Mouse (Mus musculus) spleen, postnatal 36 days (tissue): ENCODE data around the gene Theg.

ENCODE experiments used
- DNase-seq, 2 experiments: peaks; one replicate each; pipeline ENCODE4 v3.0.0; 2022; ENCODE audit warnings: low spot score in 2 of 2, mixed read lengths in 1 of 2

Theg gene

DNA sequence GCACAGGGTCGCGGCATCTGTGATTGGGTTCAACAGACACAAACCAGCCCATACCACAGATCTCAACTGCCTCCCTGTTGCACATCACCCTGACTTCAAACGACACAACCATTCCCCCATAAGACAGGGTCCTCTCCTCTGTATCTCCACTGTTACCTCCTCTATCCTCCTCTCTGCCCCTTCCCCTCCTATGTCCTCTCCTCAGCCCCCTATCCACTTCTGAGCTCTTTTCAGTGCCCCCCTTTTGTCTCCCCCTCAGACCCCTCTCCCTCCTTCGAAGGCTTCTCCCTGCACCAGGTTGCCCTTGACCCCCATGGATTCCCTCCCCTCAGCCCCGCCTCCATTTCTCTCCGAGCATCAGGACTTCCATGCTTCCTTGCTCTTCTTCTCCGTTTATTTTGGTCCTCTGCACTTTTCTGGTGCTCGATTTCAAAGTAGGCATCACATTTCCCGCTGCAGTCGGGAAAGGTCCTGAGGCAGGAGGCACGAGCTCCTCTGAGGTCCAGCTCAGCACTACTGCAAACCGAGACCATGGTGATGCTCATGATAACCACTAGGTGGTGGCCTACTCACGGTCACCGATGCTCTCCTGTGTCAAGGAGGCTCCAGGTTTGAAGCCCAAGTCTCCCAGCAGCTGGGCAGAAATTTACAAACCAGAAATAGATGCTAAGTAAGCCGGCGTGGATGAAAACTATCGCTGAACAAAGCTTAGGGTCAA lies 7.9 kb upstream of the Theg start:
- DNase-seq = peak; percentile 12 to 26

DNA sequence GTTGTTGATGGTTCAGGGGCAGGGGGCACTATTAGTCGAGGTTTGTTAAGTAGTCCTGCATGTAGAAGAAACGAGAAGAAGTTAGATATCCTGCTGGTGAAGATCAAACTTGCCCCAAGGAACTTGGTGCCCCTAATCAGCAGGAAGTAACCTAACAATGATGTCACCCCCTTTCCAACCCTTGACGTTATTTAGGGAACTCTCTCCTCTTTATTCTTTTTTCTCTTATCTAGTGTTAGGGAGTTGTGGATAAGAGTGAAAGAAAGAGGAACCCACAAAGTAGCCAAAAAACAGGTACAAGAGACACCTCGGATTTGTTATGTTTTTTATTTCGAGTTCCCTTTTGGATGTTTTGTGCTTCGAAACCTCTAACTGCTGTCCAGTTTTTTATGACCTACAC lies 7.0 kb upstream of the Theg start:
- no peak for DNase-seq

DNA sequence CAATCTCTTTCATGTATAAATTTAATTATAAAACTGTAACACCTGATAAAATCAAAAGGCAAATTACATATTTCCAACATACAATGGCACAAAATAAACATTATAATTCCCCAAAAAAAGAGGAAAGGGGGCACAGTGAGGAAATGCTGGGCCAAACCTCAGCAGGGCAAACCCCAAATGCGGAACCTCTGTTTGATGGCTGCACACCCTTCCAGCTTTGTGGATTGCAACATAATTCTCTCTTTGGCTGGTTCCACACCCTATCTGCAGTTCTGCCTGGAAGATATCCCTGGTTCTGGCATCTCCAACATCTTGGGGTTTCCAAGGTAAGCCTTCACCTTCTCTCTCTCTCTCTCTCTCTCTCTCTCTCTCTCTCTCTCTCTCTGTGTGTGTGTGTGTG lies 3.6 kb upstream of the Theg start:
- DNase-seq = no peak

- no peak for DNase-seq
Observed at GRCm38 (mm10) chr10:79587752-79588126, 608 bp upstream of the Theg start.

DNA sequence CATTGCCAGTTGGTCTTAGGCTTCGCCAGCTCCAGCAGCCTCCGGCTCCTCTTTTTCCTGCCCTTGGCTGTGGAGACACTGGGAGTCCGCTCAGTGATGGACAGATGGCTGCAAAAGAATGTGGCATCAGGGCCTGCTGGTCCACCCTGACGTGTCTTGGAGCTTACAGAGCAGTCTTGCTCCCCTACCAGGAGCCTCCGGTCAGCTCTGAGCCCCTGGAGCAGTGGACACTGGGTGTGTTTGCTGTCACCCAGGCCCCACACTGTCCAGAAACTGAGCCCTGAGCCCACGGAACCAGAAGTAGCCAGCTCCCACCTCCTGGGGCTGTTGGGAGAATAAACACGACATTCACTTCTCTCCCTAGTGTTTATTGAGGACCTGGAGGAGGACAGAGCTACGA lies 888 bp downstream of the Theg start:
- DNase-seq = no peak

- no peak for DNase-seq
Observed at GRCm38 (mm10) chr10:79585723-79586122, 1.4 kb downstream of the Theg start.

- no peak for DNase-seq
Observed at GRCm38 (mm10) chr10:79585136-79585535, 2.0 kb downstream of the Theg start.

DNA sequence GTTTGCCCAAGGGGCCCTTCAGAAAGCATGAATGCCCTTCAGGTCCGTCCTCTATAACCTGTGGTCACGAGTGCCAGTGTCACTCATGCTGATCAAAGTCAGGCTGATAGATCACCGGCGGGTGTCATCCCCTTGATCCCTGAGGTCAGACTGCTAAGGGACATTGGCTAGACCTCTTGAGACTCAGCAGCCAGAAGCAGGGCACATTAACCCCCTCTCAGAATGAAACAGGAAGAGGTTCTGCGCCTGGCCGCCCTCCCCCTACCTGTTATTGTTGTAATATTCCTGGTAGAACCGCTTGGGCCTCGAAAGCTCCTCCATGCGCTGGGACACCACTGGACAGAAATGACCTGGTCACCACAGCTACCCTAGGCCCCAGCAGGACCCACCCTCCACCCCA lies 2.7 kb downstream of the Theg start:
- peak; percentile 38 to 53 for DNase-seq

DNA sequence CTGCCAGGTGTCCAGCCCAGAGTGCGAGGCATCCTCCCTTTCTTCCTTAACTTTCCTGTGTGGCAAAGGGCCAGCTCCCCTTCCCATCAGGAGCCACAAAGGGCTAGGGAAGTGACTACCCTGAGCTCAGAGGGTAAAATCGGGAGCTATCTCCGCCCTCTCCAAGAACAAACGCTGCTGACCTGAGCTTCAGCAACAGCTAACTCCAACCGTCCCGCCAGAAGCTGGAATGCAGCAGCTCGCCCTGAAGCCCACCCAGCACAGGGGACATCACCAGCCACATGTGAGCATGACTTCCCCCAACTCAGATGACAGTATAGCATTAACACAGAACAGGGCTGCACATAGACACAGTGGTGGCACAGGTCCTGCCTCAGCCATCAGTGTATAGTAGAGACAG lies 3.1 kb downstream of the Theg start:
- DNase-seq = no peak

GRCm38 (mm10) chr10:79581501-79581900 lies 5.6 kb downstream of the Theg start:
- no peak for DNase-seq

GRCm38 (mm10) chr10:79580811-79581210 lies 6.3 kb downstream of the Theg start:
- peak in 1 of 2 experiments; percentile 5 for DNase-seq

DNA sequence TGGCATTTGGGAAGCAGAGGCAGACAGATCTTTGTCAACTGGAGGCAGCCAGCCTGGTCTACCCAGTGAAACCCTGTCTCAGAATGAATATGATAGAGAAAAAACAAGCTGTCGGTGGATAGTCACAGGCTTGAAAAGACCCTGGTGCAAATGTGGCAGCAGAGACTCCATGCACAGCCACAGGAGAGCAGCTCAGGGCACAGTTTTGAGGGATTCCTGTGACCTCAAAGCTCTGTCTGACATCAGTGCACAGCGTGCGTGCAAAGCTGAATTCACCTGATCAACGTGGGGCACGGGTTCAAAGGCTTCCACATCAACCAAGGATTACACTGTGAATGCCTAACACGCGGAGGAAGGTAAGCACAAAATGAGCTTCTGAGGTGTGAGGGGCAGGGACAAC lies 6.8 kb downstream of the Theg start:
- DNase-seq = no peak

DNA sequence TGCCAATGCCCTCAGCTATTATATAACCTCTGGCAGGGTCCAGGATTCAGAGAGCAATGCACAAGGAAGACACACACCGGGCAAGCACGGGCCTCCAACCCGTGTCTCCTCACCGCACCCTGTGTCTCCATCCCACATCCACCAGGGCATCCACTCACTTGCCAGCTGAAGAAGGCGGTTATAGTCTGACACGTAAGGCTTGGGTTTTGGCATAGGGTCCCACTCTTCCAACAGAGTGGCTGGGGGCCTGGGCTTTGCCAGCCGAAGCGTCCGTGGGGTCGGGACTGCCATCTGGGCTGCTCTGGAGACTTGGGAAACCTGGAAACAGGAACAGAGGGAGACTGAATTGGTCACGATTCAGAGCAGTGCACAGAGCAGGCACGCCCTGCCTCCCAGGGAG lies 7.3 kb downstream of the Theg start:
- DNase-seq = no peak

- DNase-seq = no peak
Observed at GRCm38 (mm10) chr10:79578891-79579290, 8.2 kb downstream of the Theg start.

DNA sequence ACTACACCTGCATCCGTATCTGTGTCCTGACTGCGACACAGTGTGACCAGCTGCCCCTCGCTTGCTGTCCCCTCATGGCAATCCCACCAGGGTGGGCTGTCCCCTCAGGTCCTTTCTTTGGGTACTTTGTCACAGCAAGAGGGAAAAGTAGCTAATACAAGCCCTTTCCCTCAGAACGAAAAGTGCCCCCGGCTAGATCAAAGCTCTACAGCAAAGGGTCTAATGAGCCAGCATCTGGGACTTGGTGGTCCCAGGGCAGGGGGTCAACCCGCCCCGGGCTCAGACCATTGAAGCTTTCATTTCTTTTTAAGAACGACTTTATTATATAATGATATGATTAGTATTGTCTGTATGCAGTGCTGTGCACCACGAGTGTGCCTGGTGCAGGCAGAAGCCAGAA lies 8.9 kb downstream of the Theg start:
- no peak for DNase-seq

GRCm38 (mm10) chr10:79577376-79577775 lies 9.8 kb downstream of the Theg start:
- DNase-seq = no peak

DNA sequence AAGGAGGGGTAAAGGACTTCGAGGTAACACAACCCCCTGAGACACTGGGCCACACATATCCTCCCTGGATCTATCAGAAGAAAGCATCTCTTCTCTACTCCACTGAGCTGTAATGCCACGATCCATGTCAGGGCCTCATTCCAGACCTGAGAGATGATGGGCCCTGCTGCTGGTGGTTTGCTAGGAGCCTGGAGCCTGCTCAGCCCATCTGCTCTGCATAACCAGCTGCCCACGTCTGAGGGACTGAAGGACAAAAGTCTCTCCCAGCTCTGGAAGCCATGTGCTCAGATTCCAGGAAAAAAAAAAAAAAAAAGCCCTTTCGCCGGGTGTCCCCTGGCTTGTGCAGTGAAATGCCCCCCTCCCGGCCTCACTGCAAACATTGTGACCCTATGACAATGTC lies 11.4 kb downstream of the Theg start:
- DNase-seq = no peak

GRCm38 (mm10) chr10:79574796-79575195 lies 12.3 kb downstream of the Theg start:
- no peak for DNase-seq

DNA sequence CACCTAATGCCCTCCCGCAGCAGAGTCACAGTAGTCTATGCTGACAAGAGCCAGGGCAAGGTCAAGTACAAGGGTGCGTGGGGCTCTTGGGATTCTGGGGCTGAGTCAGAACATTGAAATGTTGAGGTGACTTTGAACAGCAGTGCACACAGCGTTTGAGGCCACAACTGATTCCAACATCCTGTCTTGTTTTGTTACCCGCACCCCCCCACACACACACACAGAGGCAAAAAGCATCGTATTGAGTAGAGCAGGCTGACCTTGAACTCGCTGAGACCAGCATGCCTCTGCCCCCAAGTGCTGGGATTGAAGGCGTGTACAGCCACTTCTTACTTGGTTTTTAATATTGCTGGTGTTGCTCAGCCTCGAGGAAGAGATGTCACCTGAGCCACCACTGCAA lies 12.8 kb downstream of the Theg start:
- DNase-seq = no peak

DNA sequence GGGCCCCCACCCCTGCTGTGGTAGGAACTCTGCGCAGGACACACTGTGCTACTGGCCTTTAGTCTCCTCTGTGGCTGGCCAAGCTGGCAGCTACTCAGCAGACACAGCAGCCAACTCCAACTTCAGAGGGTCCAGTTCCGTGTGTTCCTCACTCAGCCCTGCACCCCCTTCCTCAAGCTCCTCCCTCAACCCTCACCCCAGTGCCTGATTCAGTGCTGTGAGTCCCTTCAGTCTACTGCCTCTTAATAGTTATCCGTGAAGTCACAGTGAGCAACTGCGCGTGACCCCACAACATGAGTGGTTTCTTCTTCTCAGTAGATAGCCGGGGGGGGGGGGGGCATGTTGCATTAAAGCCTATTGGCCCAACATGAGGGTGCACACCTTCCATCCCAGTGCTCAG lies 13.5 kb downstream of the Theg start:
- DNase-seq = no peak

DNA sequence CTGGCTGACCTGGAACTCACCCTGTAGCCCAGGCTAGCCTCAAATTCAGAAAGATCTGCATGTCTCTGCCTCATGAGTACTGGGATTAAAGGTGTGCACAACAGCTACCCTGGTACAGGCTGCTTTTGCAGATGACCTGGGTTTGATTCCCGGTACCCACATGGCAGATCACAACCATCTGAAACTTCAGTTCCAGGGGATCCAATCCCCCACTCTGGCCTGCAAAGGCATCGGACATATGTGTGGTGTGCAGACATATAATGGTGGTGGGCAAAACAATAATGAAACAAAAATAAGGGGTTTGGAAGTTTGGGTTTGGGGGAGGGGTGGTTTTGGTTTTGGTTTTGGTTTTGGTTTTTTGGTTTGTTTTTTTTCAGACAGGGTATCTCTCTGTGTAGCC lies 15.8 kb downstream of the Theg start:
- no peak for DNase-seq

DNA sequence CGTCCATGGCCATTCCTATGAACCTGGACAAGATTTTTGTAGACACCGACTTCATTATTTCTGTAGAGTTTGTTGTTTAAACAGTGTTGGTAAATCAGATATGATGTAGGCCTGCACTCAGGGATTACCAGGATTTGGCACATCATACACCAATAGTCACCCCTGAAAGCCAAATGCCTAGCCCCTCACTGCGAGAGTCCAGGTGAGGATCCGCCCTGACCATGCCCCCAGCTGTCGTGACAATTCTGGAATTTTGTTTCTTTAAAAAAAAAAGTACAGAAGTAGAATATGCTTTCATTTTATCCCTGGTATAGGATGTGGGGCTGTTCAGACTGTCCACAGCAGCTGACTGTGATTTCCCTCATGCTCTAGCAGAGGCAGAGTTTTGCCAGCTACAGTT lies 17.2 kb downstream of the Theg start:
- no peak for DNase-seq

- no peak for DNase-seq
Observed at GRCm38 (mm10) chr10:79559716-79560115, 27.4 kb downstream of the Theg start.

- DNase-seq = no peak
Observed at GRCm38 (mm10) chr10:79557496-79557895, 29.6 kb downstream of the Theg start.
